Mouse (Mus musculus) urinary bladder, postnatal 4 days (tissue): ENCODE data around the gene Gch1.

Experiments used
- DNase-seq, 2 experiments: peaks; one replicate each; pipeline ENCODE4 v3.0.0; 2021 to 2022; ENCODE audit warnings: low spot score in 2 of 2

Gene Gch1

GRCm38 (mm10) chr14:47188848-47189634 is at the start of gene Gch1:
TSS of gene Gch1 (minus strand) at chr14:47189413.
- peak; percentile 60 to 68 for DNase-seq

- no peak for DNase-seq
These were observed 48.1 kb upstream of the Gch1 start for GRCm38 (mm10) chr14:47237286-47237685.

- no peak for DNase-seq
These were observed 47.3 kb upstream of the Gch1 start for GRCm38 (mm10) chr14:47236491-47236890.

- DNase-seq = no peak
These were observed 45.5 kb upstream of the Gch1 start for GRCm38 (mm10) chr14:47234526-47235250.

GRCm38 (mm10) chr14:47234032-47234431 is 44.8 kb upstream of the Gch1 start:
- no peak for DNase-seq

GRCm38 (mm10) chr14:47233602-47234001 is 44.4 kb upstream of the Gch1 start:
- DNase-seq = no peak

- DNase-seq = no peak
These were observed 40.7 kb upstream of the Gch1 start for GRCm38 (mm10) chr14:47229796-47230376.

GRCm38 (mm10) chr14:47225931-47226330 is 36.7 kb upstream of the Gch1 start:
- no peak for DNase-seq

- no peak for DNase-seq
These were observed 35.5 kb upstream of the Gch1 start for GRCm38 (mm10) chr14:47224476-47225325.

GRCm38 (mm10) chr14:47222631-47223450 is 33.6 kb upstream of the Gch1 start:
- no peak for DNase-seq

- no peak for DNase-seq
These were observed 32.4 kb upstream of the Gch1 start for GRCm38 (mm10) chr14:47221567-47221966.

- DNase-seq = no peak
These were observed 31.2 kb upstream of the Gch1 start for GRCm38 (mm10) chr14:47220231-47221025.

- DNase-seq = no peak
These were observed 29.8 kb upstream of the Gch1 start for GRCm38 (mm10) chr14:47218766-47219606.

GRCm38 (mm10) chr14:47216541-47216940 is 27.3 kb upstream of the Gch1 start:
- no peak for DNase-seq

- no peak for DNase-seq
These were observed 25.2 kb upstream of the Gch1 start for GRCm38 (mm10) chr14:47214367-47214766.

GRCm38 (mm10) chr14:47213305-47213704 is 24.1 kb upstream of the Gch1 start:
- DNase-seq = no peak

GRCm38 (mm10) chr14:47209669-47210164 is 20.5 kb upstream of the Gch1 start:
- no peak for DNase-seq

- no peak for DNase-seq
These were observed 19.6 kb upstream of the Gch1 start for GRCm38 (mm10) chr14:47208564-47209493.
